Mouse (Mus musculus): ENCODE data around the gene Taf3. TPM values are rescaled to one million over a fixed set of nuclear protein-coding genes. Genes with fewer than 3 reads are reported as not detected.

Gene Taf3
- total and polyA plus RNA-seq, 3 experiments, result 8.3 to 20.9 TPM; not detected in 1

DNA sequence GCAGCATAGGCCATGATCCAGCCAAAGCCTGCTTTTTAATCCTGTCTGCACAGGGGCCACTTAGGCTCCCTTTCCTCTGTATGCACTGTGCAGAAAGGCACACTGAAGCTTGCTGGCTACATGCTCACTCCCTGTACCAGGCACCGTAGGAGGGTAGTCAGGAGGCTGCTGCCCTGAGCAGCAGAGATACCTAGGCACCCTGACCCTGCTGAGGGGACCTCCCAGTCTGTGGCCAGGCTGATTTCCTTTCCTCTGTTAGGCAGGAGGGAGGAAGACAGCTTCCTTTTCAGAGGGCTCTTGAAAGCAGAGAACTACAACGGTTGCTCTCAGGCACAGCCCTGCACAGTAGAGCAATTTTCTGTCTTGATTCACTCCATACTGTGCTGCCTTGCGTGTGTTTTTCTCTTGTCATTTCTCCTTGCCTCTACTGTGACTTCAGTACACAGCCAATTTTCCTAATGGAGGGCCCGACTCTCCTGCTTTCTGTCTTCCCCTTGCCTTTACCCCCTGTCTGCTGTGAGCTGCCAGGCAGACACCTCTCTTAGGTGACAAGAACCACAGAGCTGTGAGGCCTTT lies 177.2 kb downstream of the Taf3 start:
- H3K4me3 ChIP-seq (ENCODE audit: control insufficient read depth in 1 of 2, insufficient read depth in 1 of 2, low read depth in 2 of 2, low read length in 2 of 2), result no peak overlapping the region
- H3K27me3 ChIP-seq (ENCODE audit: control insufficient read depth in 1 of 2, insufficient read depth in 2 of 2, low read length in 2 of 2), result no peaks in the 10 kb centered on the region
- no peak for DNase-seq (ENCODE audit: low read depth, low spot score)
- TF ChIP-seq USF2 (IDR thresholded peaks at IDR 0.05; ENCODE audit: borderline replicate concordance in 1 of 2, insufficient read depth in 1 of 2, low read depth in 1 of 2, low read length in 2 of 2) (no peak), RAD21 (IDR thresholded peaks at IDR 0.05; ENCODE audit: low read depth, low read length) (no peak), GATA1 (IDR thresholded peaks at IDR 0.05; ENCODE audit: low read depth, low read length) (no peak), RCOR1 (IDR thresholded peaks at IDR 0.05; ENCODE audit: low read depth, low read length) (no peak), CHD2 (IDR thresholded peaks at IDR 0.05; ENCODE audit: low read length) (no peak), CHD1 (IDR thresholded peaks at IDR 0.05; ENCODE audit: low read depth, low read length) (no peak), TBP (IDR thresholded peaks at IDR 0.05; ENCODE audit: low read depth, low read length) (no peak), ETS1 (IDR thresholded peaks at IDR 0.05; ENCODE audit: low read depth, low read length) (no peak), GABPA (IDR thresholded peaks at IDR 0.05; ENCODE audit: low read depth, low read length) (no peak), SIN3A (IDR thresholded peaks at IDR 0.05; ENCODE audit: low read length) (no peak), EP300 (IDR thresholded peaks at IDR 0.05; ENCODE audit: low read depth in 1 of 2, low read length in 2 of 2) (no peak), ZKSCAN1 (IDR thresholded peaks at IDR 0.05; ENCODE audit: low read depth, low read length) (no peak)
- H3K79me2 ChIP-seq (ENCODE audit: control insufficient read depth, insufficient read depth, low read length, poor library complexity), result no peaks in the 10 kb centered on the region
- no peaks in the 10 kb centered on the region for H3K4me1 ChIP-seq (ENCODE audit: control insufficient read depth in 1 of 2, insufficient read depth in 2 of 2, low read length in 2 of 2)
- H3K9me3 ChIP-seq (replicated peaks; ENCODE audit: insufficient read depth, low read length), result no peaks in the 10 kb centered on the region
- H3K27ac ChIP-seq (ENCODE audit: control insufficient read depth, low read depth, low read length), result no peak overlapping the region
- H3K36me3 ChIP-seq (ENCODE audit: control insufficient read depth in 1 of 2, insufficient read depth in 2 of 2, low read length in 2 of 2), result no peaks in the 10 kb centered on the region
- no peak overlapping the region for H3K9ac ChIP-seq (ENCODE audit: control insufficient read depth, low read depth, low read length, poor library complexity, severe bottlenecking)

DNA sequence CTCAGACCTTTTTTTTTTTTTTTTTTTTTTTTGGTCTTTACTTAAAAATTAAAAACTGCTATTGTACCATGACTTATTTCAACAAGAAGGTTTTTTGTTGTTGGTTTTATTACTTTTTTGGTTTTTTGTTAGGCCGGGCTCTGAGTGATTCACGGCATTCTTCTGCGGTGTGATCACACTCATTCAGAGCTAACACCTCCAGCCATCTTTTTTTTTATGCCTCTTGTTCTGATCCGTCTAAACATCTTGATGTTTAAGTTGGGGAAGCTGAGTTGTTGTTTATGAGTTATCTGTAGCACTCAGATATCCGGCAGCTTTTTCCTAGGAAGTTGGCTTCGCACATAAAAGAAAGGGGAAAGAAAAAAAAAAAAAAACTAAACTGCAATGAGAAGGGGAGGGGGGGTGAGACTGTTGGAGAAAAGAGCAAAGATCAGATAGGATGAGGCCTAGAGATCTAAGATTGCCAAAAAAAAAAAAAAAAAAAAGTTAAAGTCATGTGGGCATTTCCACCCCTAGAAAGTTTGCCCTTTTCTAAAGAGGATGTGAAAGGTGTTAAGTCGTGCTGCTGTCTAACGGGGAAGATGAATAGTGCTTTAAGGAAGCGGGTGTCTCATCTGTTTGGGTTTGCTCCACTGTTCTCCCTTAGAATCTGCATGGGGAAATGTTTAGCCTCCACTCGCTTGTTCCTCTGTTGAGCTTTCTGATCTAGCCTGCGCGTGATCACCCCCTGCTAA lies 181.1 kb downstream of the Taf3 start:
- Histone ChIP-seq H3K4me3 (ENCODE audit: control insufficient read depth in 1 of 2, insufficient read depth in 1 of 2, low read depth in 2 of 2, low read length in 2 of 2) (no peak overlapping the region), H3K36me3 (ENCODE audit: control insufficient read depth in 1 of 2, insufficient read depth in 2 of 2, low read length in 2 of 2) (no peaks in the 10 kb centered on the region), H3K27me3 (ENCODE audit: control insufficient read depth in 1 of 2, insufficient read depth in 2 of 2, low read length in 2 of 2) (no peaks in the 10 kb centered on the region), H3K27ac (ENCODE audit: control insufficient read depth, low read depth, low read length) (no peak overlapping the region), H3K4me1 (ENCODE audit: control insufficient read depth in 1 of 2, insufficient read depth in 2 of 2, low read length in 2 of 2) (no peaks in the 10 kb centered on the region), H3K9me3 (replicated peaks; ENCODE audit: insufficient read depth, low read length) (no peaks in the 10 kb centered on the region), H3K9ac (ENCODE audit: control insufficient read depth, low read depth, low read length, poor library complexity, severe bottlenecking) (no peak overlapping the region), H3K79me2 (ENCODE audit: control insufficient read depth, insufficient read depth, low read length, poor library complexity) (no peaks in the 10 kb centered on the region)
- DNase-seq (ENCODE audit: low read depth, low spot score), result no peak
- no peak for TF ChIP-seq ZMIZ1 (IDR thresholded peaks at IDR 0.05; ENCODE audit: low read depth, low read length)
- no peak for TF ChIP-seq EP300 (IDR thresholded peaks at IDR 0.05; ENCODE audit: low read depth in 1 of 2, low read length in 2 of 2)

Other genes with a start within 250 kb of the Taf3 start
- gene 4930412O13Rik, start 167.3 kb downstream of the Taf3 start, total RNA-seq (2012; rRNA removed), result not detected in 2 replicates
- under 1 TPM in 1 of 2 experiments, not detected in 1; 0.28 TPM for gene 4930412O13Rik, start 167.3 kb downstream of the Taf3 start, polyA plus RNA-seq (2012; ENCODE audit: insufficient read depth in 1 of 2, insufficient read length in 2 of 2, low read depth in 1 of 2, low replicate concordance in 2 of 2, missing spikeins in 1 of 2)
- gene 9230102O04Rik, start 159.1 kb downstream of the Taf3 start, total RNA-seq (2012; rRNA removed), result 0.50 and 1.5 TPM in 2 replicates
- gene 9230102O04Rik, start 159.1 kb downstream of the Taf3 start, polyA plus RNA-seq (2012; ENCODE audit: insufficient read depth in 1 of 2, insufficient read length in 2 of 2, low read depth in 1 of 2, low replicate concordance in 2 of 2, missing spikeins in 1 of 2), result 1 to 10 TPM in 1 of 2 experiments, not detected in 1; 2.4 TPM
- gene Gata3, start 158.6 kb downstream of the Taf3 start, total RNA-seq (2012; rRNA removed), result 0.12 and 0.46 TPM in 2 replicates
- gene Gata3, start 158.6 kb downstream of the Taf3 start, polyA plus RNA-seq (2012; ENCODE audit: insufficient read depth in 1 of 2, insufficient read length in 2 of 2, low read depth in 1 of 2, low replicate concordance in 2 of 2, missing spikeins in 1 of 2), result 1 to 10 TPM in 1 of 2 experiments, not detected in 1; 2.0 TPM
- 414 and 425 TPM in 2 replicates for gene Atp5c1, start 31.9 kb upstream of the Taf3 start, total RNA-seq (2012; rRNA removed)
- gene Atp5c1, start 31.9 kb upstream of the Taf3 start, polyA plus RNA-seq (2012; ENCODE audit: insufficient read depth in 1 of 2, insufficient read length in 2 of 2, low read depth in 1 of 2, low replicate concordance in 2 of 2, missing spikeins in 1 of 2), result 100 to 1,000 TPM; 280 to 381 TPM
- 23.4 and 25.7 TPM in 2 replicates for gene Kin, start 32.0 kb upstream of the Taf3 start, total RNA-seq (2012; rRNA removed)
- gene Kin, start 32.0 kb upstream of the Taf3 start, polyA plus RNA-seq (2012; ENCODE audit: insufficient read depth in 1 of 2, insufficient read length in 2 of 2, low read depth in 1 of 2, low replicate concordance in 2 of 2, missing spikeins in 1 of 2), result 10 to 100 TPM in 1 of 2 experiments, not detected in 1; 33.5 TPM
- gene Itih2, start 82.8 kb upstream of the Taf3 start, total RNA-seq (2012; rRNA removed), result not detected in 2 replicates
- not detected for gene Itih2, start 82.8 kb upstream of the Taf3 start, polyA plus RNA-seq (2012; ENCODE audit: insufficient read depth in 1 of 2, insufficient read length in 2 of 2, low read depth in 1 of 2, low replicate concordance in 2 of 2, missing spikeins in 1 of 2)
- gene Itih5, start 105.0 kb upstream of the Taf3 start, total RNA-seq (2012; rRNA removed), result not detected in 2 replicates
- gene Itih5, start 105.0 kb upstream of the Taf3 start, polyA plus RNA-seq (2012; ENCODE audit: insufficient read depth in 1 of 2, insufficient read length in 2 of 2, low read depth in 1 of 2, low replicate concordance in 2 of 2, missing spikeins in 1 of 2), result not detected

Measured in MEL (cell line).